Mouse (Mus musculus) olfactory bulb, adult 2 months (tissue): ENCODE data around the gene Frmd8. TPM values are rescaled to one million over a fixed set of nuclear protein-coding genes. Genes with fewer than 3 reads are reported as not detected.
A peak's percentile ranks its signal among the peaks of the same experiment; 100 is the strongest.

ENCODE experiments used
- H3K27ac ChIP-seq: fragments of 200-500 bp; 2 replicates; pipeline ENCODE4 v1.5.1; 2012; ENCODE audit warnings: low read depth, low read length; ENCODE audit not compliant: insufficient read depth
- H3K4me1 ChIP-seq: fragments of 200-500 bp; 2 replicates; pipeline ENCODE4 v1.6.1; 2012; ENCODE audit warnings: low read length; ENCODE audit not compliant: control insufficient read depth, insufficient read depth
- H3K4me3 ChIP-seq: fragments of 200-500 bp; 2 replicates; pipeline ENCODE4 v1.5.1; 2012; ENCODE audit warnings: mild to moderate bottlenecking, low read depth, low read length, moderate library complexity; ENCODE audit not compliant: insufficient read depth
- CTCF ChIP-seq: fragments of 200-500 bp; IDR thresholded peaks from 2 replicates; pipeline ENCODE4 v1.5.1; 2012; ENCODE audit warnings: low read depth, mild to moderate bottlenecking, low read length, moderate library complexity; ENCODE audit not compliant: insufficient read depth
- POLR2A ChIP-seq: fragments of 200-500 bp; IDR thresholded peaks from 2 replicates; pipeline ENCODE4 v1.6.1; 2012; ENCODE audit warnings: mild to moderate bottlenecking, low read depth, low read length, moderate library complexity; ENCODE audit not compliant: insufficient read depth
- WGBS: fragments of 180-500 bp; shearing (Covaris S2); methylation state at CpG from one replicate; pipeline ENCODE4 v1.1.7; 2018; 5-methylcytosine and 5-hydroxymethylcytosine counted together
- polyA plus RNA-seq: library from polyadenylated mRNA; stranded (reverse); fragments of >200 nt; gene quantifications from 2 replicates; pipeline ENCODE4 v1.2.4, GENCODE M21; 2012; ENCODE audit warnings: low replicate concordance; ENCODE audit not compliant: missing spikeins, insufficient read depth, insufficient read length

Frmd8 gene
- polyA plus RNA-seq: not detected in 2 replicates

GRCm38 (mm10) chr19:5874969-5875480, at the start of gene Frmd8:
TSS of gene Frmd8 (minus strand) at chr19:5875274.
- WGBS: under 1% methylated on average over 37 of the region's 37 CpGs
- H3K27ac ChIP-seq: peak within 1 kb of the TSS; percentile 43
- peaks cover 44% of the 10 kb centered on the region for H3K4me1 ChIP-seq

GRCm38 (mm10) chr19:5924713-5925093, 49.6 kb upstream of the Frmd8 start, which contains the start of gene Cdc42ep2:
TSS of gene Cdc42ep2 (minus strand) at chr19:5924816.
- TF ChIP-seq POLR2A (no peak; the same call in 1 of the 2 replicates), CTCF (no peak)
- no peak within 1 kb of the TSS; the same call in 1 of the 2 replicates for H3K27ac ChIP-seq
- WGBS: under 1% methylated on average over 18 of the region's 18 CpGs
- peaks cover 11% of the 10 kb centered on the region; the same call in 1 of the 2 replicates for H3K4me1 ChIP-seq
- H3K4me3 ChIP-seq: peak within 1 kb of the TSS; percentile 52

More at GRCm38 (mm10) chr19:5874969-5875480, at the start of gene Frmd8:
- peak within 1 kb of the TSS; percentile 69 for H3K4me3 ChIP-seq
- TF ChIP-seq POLR2A: no peak; the same call in 1 of the 2 replicates
- no peak for TF ChIP-seq CTCF

- peaks cover 11% of the 10 kb centered on the region; the same call in 1 of the 2 replicates for H3K4me1 ChIP-seq
- TF ChIP-seq CTCF: peak; percentile 78
- TF ChIP-seq POLR2A: no peak
- H3K27ac ChIP-seq: no peak overlapping the region; the same call in 1 of the 2 replicates
- WGBS: under 1% methylated on average over 38 of the region's 38 CpGs
- peak overlapping the region; percentile 52 for H3K4me3 ChIP-seq
These were observed 49.1 kb upstream of the Frmd8 start for GRCm38 (mm10) chr19:5923990-5924712.

GRCm38 (mm10) chr19:5922963-5923362, 47.9 kb upstream of the Frmd8 start:
- no peak overlapping the region for H3K27ac ChIP-seq
- 97% methylated on average over 3 of the region's 3 CpGs for WGBS
- no peak overlapping the region for H3K4me3 ChIP-seq
- TF ChIP-seq CTCF (no peak), POLR2A (no peak)
- peaks cover 11% of the 10 kb centered on the region; the same call in 1 of the 2 replicates for H3K4me1 ChIP-seq

GRCm38 (mm10) chr19:5922119-5922942, 47.3 kb upstream of the Frmd8 start:
- H3K4me1 ChIP-seq: peaks cover 11% of the 10 kb centered on the region; the same call in 1 of the 2 replicates
- WGBS: 79% methylated on average over 15 of the region's 15 CpGs
- H3K4me3 ChIP-seq: no peak overlapping the region
- no peak overlapping the region for H3K27ac ChIP-seq
- no peak for TF ChIP-seq POLR2A
- no peak for TF ChIP-seq CTCF

- TF ChIP-seq CTCF (no peak), POLR2A (no peak)
- Histone ChIP-seq H3K4me3 (no peak overlapping the region), H3K4me1 (peaks cover 11% of the 10 kb centered on the region; the same call in 1 of the 2 replicates), H3K27ac (no peak overlapping the region)
- WGBS: 35% methylated on average over 9 of the region's 9 CpGs
These were observed 46.6 kb upstream of the Frmd8 start for GRCm38 (mm10) chr19:5921715-5922114.

GRCm38 (mm10) chr19:5913007-5913719, 38.1 kb upstream of the Frmd8 start, which contains the start of gene Dpf2:
TSS of gene Dpf2 (minus strand) at chr19:5913010.
- no peak for TF ChIP-seq CTCF
- TF ChIP-seq POLR2A: peak; percentile 21; the same call in 1 of the 2 replicates
- peak within 1 kb of the TSS; percentile 89 for H3K4me3 ChIP-seq
- peaks cover 11% of the 10 kb centered on the region for H3K4me1 ChIP-seq
- WGBS: 17% methylated on average over 13 of the region's 13 CpGs
- peak within 1 kb of the TSS; percentile 82 for H3K27ac ChIP-seq

GRCm38 (mm10) chr19:5912103-5913006, 37.3 kb upstream of the Frmd8 start:
- Histone ChIP-seq H3K4me1 (peaks cover 11% of the 10 kb centered on the region), H3K4me3 (peak overlapping the region; percentile 89), H3K27ac (peak overlapping the region; percentile 82)
- peak; percentile 74 for TF ChIP-seq POLR2A
- TF ChIP-seq CTCF: no peak
- under 1% methylated on average over 59 of the region's 59 CpGs for WGBS
